Mouse (Mus musculus): ENCODE data around the gene Mrpl42. TPM values are rescaled to one million over a fixed set of nuclear protein-coding genes. Genes with fewer than 3 reads are reported as not detected.

The Mrpl42 gene
- total RNA-seq, 2 experiments from 2014 or later: 284 to 300 TPM

GRCm38 (mm10) chr10:95457367-95458049, 44.2 kb downstream of the Mrpl42 start:
- no peak for DNase-seq

GRCm38 (mm10) chr10:95456103-95456502, 45.6 kb downstream of the Mrpl42 start:
- DNase-seq: no peak

GRCm38 (mm10) chr10:95453282-95453681, 48.5 kb downstream of the Mrpl42 start:
- no peak for DNase-seq

- no peak for DNase-seq
These were observed 52.7 kb downstream of the Mrpl42 start for GRCm38 (mm10) chr10:95449033-95449432.

DNA sequence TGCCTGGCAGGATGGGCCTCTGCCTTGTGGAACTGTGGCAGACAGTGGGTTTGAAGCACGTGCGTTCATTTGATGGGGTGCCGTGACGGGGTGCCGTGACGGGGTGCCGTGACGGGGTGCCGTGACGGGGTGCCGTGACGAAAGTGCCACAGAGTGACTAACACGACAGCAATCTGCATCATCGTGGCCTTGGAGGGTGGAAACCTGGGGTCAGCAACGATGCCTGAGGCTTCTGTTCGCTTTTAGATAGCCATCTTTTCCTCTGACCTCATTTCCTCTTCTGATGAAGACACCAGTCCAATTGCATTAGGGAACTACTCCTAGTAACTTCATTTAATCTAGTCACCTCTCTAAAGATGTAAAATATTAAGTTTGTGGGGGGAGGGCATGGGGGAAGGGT, 53.8 kb downstream of the Mrpl42 start:
- DNase-seq: no peak

GRCm38 (mm10) chr10:95445104-95446056, 56.4 kb downstream of the Mrpl42 start:
- DNase-seq: peak; percentile 70

DNA sequence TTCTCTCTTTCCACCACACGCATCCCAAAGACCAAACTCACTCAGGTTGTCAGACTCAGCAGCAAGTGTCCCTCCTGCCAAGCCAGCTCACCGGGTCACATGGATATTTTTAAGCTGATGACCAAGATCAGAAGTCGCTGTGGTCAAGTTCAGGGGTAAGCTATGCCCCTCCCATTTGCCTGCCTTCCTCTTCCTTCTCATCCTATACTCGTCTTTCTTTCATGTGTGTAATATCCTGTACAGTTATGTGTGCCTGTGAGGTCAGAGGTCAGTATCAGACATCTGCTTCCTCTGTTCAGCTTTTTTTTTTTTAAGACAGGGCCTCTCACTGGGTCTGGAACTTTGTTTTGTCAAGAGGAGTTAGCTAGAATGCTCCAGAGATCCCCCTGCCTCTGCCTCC, 59.4 kb downstream of the Mrpl42 start:
- DNase-seq: no peak

DNA sequence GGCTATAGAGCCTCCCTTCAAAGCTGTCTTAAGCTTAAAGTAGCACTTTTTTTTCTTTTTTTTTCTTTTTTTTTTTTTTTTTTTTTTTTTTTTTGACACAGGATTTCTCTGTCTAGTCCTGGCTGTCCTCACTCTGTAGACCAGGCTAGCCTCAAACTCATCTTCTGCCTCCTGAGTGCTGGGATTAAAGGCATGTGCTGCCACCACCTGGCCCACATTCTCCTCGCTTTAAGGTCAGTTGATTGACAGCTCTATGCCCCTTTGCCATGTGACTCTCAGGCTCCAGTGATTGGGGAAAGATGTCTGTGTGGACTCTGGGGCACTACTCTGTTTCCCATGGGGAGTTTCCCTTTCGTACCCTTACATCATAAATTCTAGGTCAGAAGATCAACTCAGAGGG, 61.2 kb downstream of the Mrpl42 start:
- no peak for DNase-seq

DNA sequence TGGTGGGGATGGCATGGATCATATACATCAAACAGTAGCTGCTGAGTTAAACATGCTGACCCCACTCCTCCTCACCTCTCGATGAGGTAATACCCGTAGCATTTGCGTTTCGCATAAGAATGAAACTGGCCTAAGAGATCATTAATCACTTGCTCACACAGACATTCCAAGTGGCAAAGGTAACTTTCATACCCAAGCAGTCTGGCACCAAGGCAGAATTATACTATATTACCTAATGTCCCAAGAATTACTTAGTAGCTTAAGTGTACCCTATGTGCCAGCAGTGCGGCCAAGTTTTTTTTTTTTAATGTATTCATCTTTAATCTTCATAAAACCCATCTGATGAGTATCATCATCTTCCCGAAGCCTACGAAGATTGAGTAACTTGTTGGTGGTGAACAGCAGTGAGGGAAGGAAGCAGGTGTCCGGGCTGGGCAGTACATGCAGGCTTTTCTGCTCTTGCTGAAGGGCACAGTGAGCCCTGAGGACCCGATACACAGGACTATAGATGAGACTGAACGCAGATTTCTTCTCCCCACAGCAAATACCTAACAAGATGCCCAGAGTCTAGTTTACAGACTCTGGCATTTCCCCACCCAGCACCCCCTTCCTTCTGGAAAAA, 61.9 kb downstream of the Mrpl42 start:
- DNase-seq: no peak

- no peak for DNase-seq
These were observed 62.8 kb downstream of the Mrpl42 start for GRCm38 (mm10) chr10:95438941-95439340.

Other genes starting within 250 kb of the Mrpl42 start
- 10 to 100 TPM; 11.3 to 12.2 TPM for gene Cradd, start 177.8 kb downstream of the Mrpl42 start, total RNA-seq (2021)
- 100 to 1,000 TPM; 114 to 125 TPM for gene Socs2, start 84.8 kb downstream of the Mrpl42 start, total RNA-seq (2021)
- gene Ube2n, start 13.2 kb upstream of the Mrpl42 start, total RNA-seq (2021): 100 to 1,000 TPM; 143 to 146 TPM
- 100 to 1,000 TPM; 201 to 218 TPM for gene Nudt4, start 62.2 kb upstream of the Mrpl42 start, total RNA-seq (2021)
- gene Anapc15-ps, start 171.5 kb upstream of the Mrpl42 start, total RNA-seq (2021): not detected